Mouse (Mus musculus) CH12.LX (cell line): ENCODE measurements around the gene Dnaaf1. TPM values are rescaled to one million over a fixed set of nuclear protein-coding genes. Genes with fewer than 3 reads are reported as not detected.

Source experiments
- DNase-seq: peaks from one replicate; pipeline ENCODE4 v3.0.0-alpha.2; 2013; ENCODE audit errors: extremely low read depth
- H3K27ac ChIP-seq: 2 replicates; pipeline ENCODE4 v1.5.1; 2012; ENCODE audit warnings: low read depth, mild to moderate bottlenecking, control low read depth, moderate library complexity; ENCODE audit not compliant: insufficient read depth
- H3K27me3 ChIP-seq: replicated peaks from 2 replicates; pipeline ENCODE3; 2012; ENCODE audit warnings: inconsistent platforms
- H3K36me3 ChIP-seq, 2 experiments: replicated peaks in 1 of 2; 2 replicates each; pipeline versions ENCODE3 to v1.6.1; 2012; ENCODE audit warnings: inconsistent platforms in 1 of 2, low read length in 1 of 2, mild to moderate bottlenecking in 1 of 2, mixed read lengths in 1 of 2, moderate library complexity in 1 of 2; ENCODE audit not compliant: control insufficient read depth in 1 of 2, insufficient read depth in 1 of 2
- H3K4me1 ChIP-seq, 2 experiments: 2 replicates each; pipeline ENCODE4 v1.6.1; 2012; ENCODE audit warnings: inconsistent platforms in 1 of 2, moderate library complexity in 1 of 2; ENCODE audit not compliant: insufficient read depth in 2 of 2, control insufficient read depth in 1 of 2
- H3K4me2 ChIP-seq: 2 replicates; pipeline ENCODE4 v1.6.1; 2012; ENCODE audit warnings: low read depth, mild to moderate bottlenecking, control low read depth; ENCODE audit not compliant: poor library complexity, insufficient read depth, severe bottlenecking
- H3K4me3 ChIP-seq, 3 experiments: fragments of 150-350 bp in 1 of 3; sonication (generic) in 1 of 3; replicated peaks in 1 of 3; 2 replicates each; pipeline versions ENCODE3 to v1.5.1; 2011 to 2012; ENCODE audit warnings: low read depth in 2 of 3, low read length in 2 of 3, mild to moderate bottlenecking in 2 of 3, moderate library complexity in 2 of 3, control low read depth in 1 of 3, improper control_type of control experiment in 1 of 3, inconsistent platforms in 1 of 3, mixed read lengths in 1 of 3; ENCODE audit not compliant: poor library complexity in 1 of 3
- H3K79me2 ChIP-seq: replicated peaks from 2 replicates; pipeline ENCODE4 v1.6.1; 2012; ENCODE audit warnings: mild to moderate bottlenecking, moderate library complexity; ENCODE audit not compliant: control insufficient read depth, poor library complexity, insufficient read depth, severe bottlenecking; ENCODE audit errors: extremely low read depth
- H3K9ac ChIP-seq: 2 replicates; pipeline ENCODE4 v1.6.1; 2012; ENCODE audit warnings: low read depth, mild to moderate bottlenecking, control low read depth, moderate library complexity; ENCODE audit not compliant: insufficient read depth
- H3K9me3 ChIP-seq: replicated peaks from 2 replicates; pipeline ENCODE3; 2012; ENCODE audit warnings: low read length, inconsistent platforms, mixed read lengths
- BHLHE40 ChIP-seq: IDR thresholded peaks from 2 replicates; pipeline ENCODE4 v1.6.1; 2011; ENCODE audit warnings: mild to moderate bottlenecking, low read depth, low read length, improper control_type of control experiment
- CHD1 ChIP-seq: IDR thresholded peaks from 2 replicates; pipeline ENCODE4 v1.6.1; 2012; ENCODE audit warnings: low read depth, low read length, improper control_type of control experiment, inconsistent platforms
- CHD2 ChIP-seq: IDR thresholded peaks from 2 replicates; pipeline ENCODE4 v1.6.1; 2011; ENCODE audit warnings: low read length, improper control_type of control experiment
- CTCF ChIP-seq, 2 experiments: IDR thresholded peaks in 1 of 2; conservative IDR thresholded peaks in 1 of 2; 2 replicates each; pipeline ENCODE4 v1.5.1; 2011 to 2012; ENCODE audit warnings: low read depth in 2 of 2, low read length in 2 of 2, improper control_type of control experiment in 1 of 2, inconsistent platforms in 1 of 2, mild to moderate bottlenecking in 1 of 2, moderate library complexity in 1 of 2
- E2F4 ChIP-seq: IDR thresholded peaks from 2 replicates; pipeline ENCODE4 v1.6.1; 2011; ENCODE audit warnings: low read depth, low read length, improper control_type of control experiment; ENCODE audit not compliant: insufficient replicate concordance
- EP300 ChIP-seq: IDR thresholded peaks from 2 replicates; pipeline ENCODE4 v1.6.1; 2011; ENCODE audit warnings: low read length, improper control_type of control experiment
- ETS1 ChIP-seq: conservative IDR thresholded peaks from 2 replicates; pipeline ENCODE4 v1.6.1; 2012; ENCODE audit warnings: low read depth, mild to moderate bottlenecking, inconsistent platforms, low read length, improper control_type of control experiment, moderate library complexity
- GABPA ChIP-seq: IDR thresholded peaks from 2 replicates; pipeline ENCODE4 v1.6.1; 2012; ENCODE audit warnings: low read depth, low read length, improper control_type of control experiment, inconsistent platforms; ENCODE audit not compliant: insufficient replicate concordance
- HCFC1 ChIP-seq: IDR thresholded peaks from 2 replicates; pipeline ENCODE4 v1.6.1; 2012; ENCODE audit warnings: low read depth, mild to moderate bottlenecking, inconsistent platforms, low read length, improper control_type of control experiment
- IRF4 ChIP-seq: IDR thresholded peaks from 2 replicates; pipeline ENCODE4 v1.6.1; 2014; ENCODE audit warnings: low read depth, mild to moderate bottlenecking, inconsistent platforms, low read length, improper control_type of control experiment
- JUN ChIP-seq: IDR thresholded peaks from 2 replicates; pipeline ENCODE4 v1.6.1; 2011; ENCODE audit warnings: low read depth, mild to moderate bottlenecking, low read length, improper control_type of control experiment, moderate library complexity; ENCODE audit not compliant: insufficient read depth
- JUND ChIP-seq: conservative IDR thresholded peaks from 2 replicates; pipeline ENCODE4 v1.6.1; 2011; ENCODE audit warnings: low read depth, low read length, improper control_type of control experiment
- MAZ ChIP-seq: IDR thresholded peaks from 2 replicates; pipeline ENCODE4 v1.6.1; 2012; ENCODE audit warnings: low read depth, mild to moderate bottlenecking, inconsistent platforms, low read length, improper control_type of control experiment, moderate library complexity
- MEF2A ChIP-seq: IDR thresholded peaks from 2 replicates; pipeline ENCODE4 v1.6.1; 2014; ENCODE audit warnings: low read depth, mild to moderate bottlenecking, inconsistent platforms, low read length, improper control_type of control experiment, borderline replicate concordance
- MXI1 ChIP-seq: IDR thresholded peaks from 2 replicates; pipeline ENCODE4 v1.6.1; 2011; ENCODE audit warnings: mild to moderate bottlenecking, low read depth, low read length, improper control_type of control experiment
- NELFE ChIP-seq: IDR thresholded peaks from 2 replicates; pipeline ENCODE4 v1.6.1; 2011; ENCODE audit warnings: low read depth, low read length, improper control_type of control experiment
- PAX5 ChIP-seq: IDR thresholded peaks from 2 replicates; pipeline ENCODE4 v1.6.1; 2012; ENCODE audit warnings: low read length, inconsistent platforms, mixed read lengths
- POLR2A ChIP-seq: IDR thresholded peaks from 2 replicates; pipeline ENCODE4 v1.6.1; 2011; ENCODE audit warnings: low read depth, mild to moderate bottlenecking, improper control_type of control experiment, low read length
- SIN3A ChIP-seq: IDR thresholded peaks from 2 replicates; pipeline ENCODE4 v1.6.1; 2012; ENCODE audit warnings: low read length, improper control_type of control experiment, inconsistent platforms
- SMC3 ChIP-seq: IDR thresholded peaks from 2 replicates; pipeline ENCODE4 v1.6.1; 2011; ENCODE audit warnings: low read depth, low read length, improper control_type of control experiment
- TBP ChIP-seq: conservative IDR thresholded peaks from 2 replicates; pipeline ENCODE4 v1.6.1; 2011; ENCODE audit warnings: low read depth, low read length, improper control_type of control experiment
- TCF12 ChIP-seq: IDR thresholded peaks from 2 replicates; pipeline ENCODE4 v1.6.1; 2014; ENCODE audit warnings: low read depth, mild to moderate bottlenecking, inconsistent platforms, low read length, improper control_type of control experiment
- UBTF ChIP-seq: IDR thresholded peaks from 2 replicates; pipeline ENCODE4 v1.6.1; 2012; ENCODE audit warnings: low read depth, mild to moderate bottlenecking, inconsistent platforms, low read length, improper control_type of control experiment, moderate library complexity
- USF1 ChIP-seq: IDR thresholded peaks from 2 replicates; pipeline ENCODE4 v1.6.1; 2014; ENCODE audit warnings: low read depth, mild to moderate bottlenecking, inconsistent platforms, low read length, improper control_type of control experiment
- USF2 ChIP-seq: conservative IDR thresholded peaks from 2 replicates; pipeline ENCODE4 v1.6.1; 2011; ENCODE audit warnings: low read depth, low read length, improper control_type of control experiment
- ZC3H11A ChIP-seq: IDR thresholded peaks from 2 replicates; pipeline ENCODE4 v1.6.1; 2012; ENCODE audit warnings: low read depth, mild to moderate bottlenecking, inconsistent platforms, low read length, improper control_type of control experiment
- ZKSCAN1 ChIP-seq: IDR thresholded peaks from 2 replicates; pipeline ENCODE4 v1.6.1; 2012; ENCODE audit warnings: low read depth, inconsistent platforms, low read length, improper control_type of control experiment, borderline replicate concordance
- ZMIZ1 ChIP-seq: IDR thresholded peaks from 2 replicates; pipeline ENCODE4 v1.6.1; 2012; ENCODE audit warnings: low read depth, mild to moderate bottlenecking, inconsistent platforms, low read length, improper control_type of control experiment
- ZNF384 ChIP-seq: IDR thresholded peaks from 2 replicates; pipeline ENCODE4 v1.6.1; 2012; ENCODE audit warnings: low read depth, low read length, improper control_type of control experiment, inconsistent platforms
- dilution Hi-C: fragments of 300-500 bp; cut with MboI; formaldehyde crosslinking; loops from 2 replicates; pipeline ENCODE4 v1.14.3; 2020; ENCODE audit warnings: low sequenced_read_pairs; ENCODE audit not compliant: extremely low pct_unique_long_range_greater_than_20kb, extremely low pct_ligation_motif_present
- in situ Hi-C: fragments of 300-500 bp; cut with MboI; formaldehyde crosslinking; loops from 3 replicates; pipeline ENCODE4 v1.14.3; 2019; ENCODE audit warnings: low sequenced_read_pairs, low pct_ligation_motif_present, low pct_unique_long_range_greater_than_20kb, mixed read lengths
- polyA plus RNA-seq: library from polyadenylated mRNA; unstranded; fragments of >175 nt; gene quantifications from 2 replicates; pipeline ENCODE4 v1.2.1, GENCODE M21; 2012; ENCODE audit warnings: low read depth; ENCODE audit not compliant: insufficient read length
- total RNA-seq, 2 experiments: library from RNA; depleted of rRNA; stranded (reverse); fragments of 300-350 nt in 1 of 2; fragments of >200 nt in 1 of 2; gene quantifications; 2 replicates each; pipeline ENCODE4 v1.2.3; 2012 to 2014

Gene Dnaaf1
- total and polyA plus RNA-seq, 3 experiments: 0.25 TPM; not detected in 2

GRCm38 (mm10) chr8:119616358-119616757 is 41.3 kb downstream of the Dnaaf1 start:
- Histone ChIP-seq H3K79me2 (no peaks in the 10 kb centered on the region), H3K9me3 (peaks cover 5% of the 10 kb centered on the region), H3K27me3 (peaks cover 80% of the 10 kb centered on the region), H3K36me3 (no peaks in the 10 kb centered on the region), H3K4me1 (peaks cover 13% of the 10 kb centered on the region in 2 experiments), H3K27ac (no peak overlapping the region), H3K4me2 (peak overlapping the region; percentile 21; the same call in 1 of the 2 replicates), H3K9ac (no peak overlapping the region), H3K4me3 (no peak overlapping the region)
- no peak for TF ChIP-seq UBTF
- no peak for TF ChIP-seq POLR2A
- TF ChIP-seq USF2: no peak
- TF ChIP-seq ZMIZ1: no peak
- no peak for TF ChIP-seq BHLHE40
- no peak for TF ChIP-seq E2F4
- no peak for TF ChIP-seq ETS1
- TF ChIP-seq ZKSCAN1: no peak
- TF ChIP-seq ZC3H11A: no peak
- no peak for TF ChIP-seq USF1
- no peak for TF ChIP-seq SMC3
- no peak for TF ChIP-seq MAZ
- TF ChIP-seq EP300: no peak
- TF ChIP-seq TBP: no peak
- TF ChIP-seq NELFE: no peak
- TF ChIP-seq IRF4: no peak
- dilution Hi-C loops: no loop called here
- in situ Hi-C loops: loop anchor here (5.0 kb wide), 1 partner anchor 179 kb away; no protein-coding TSS in a partner anchor
- no peak for DNase-seq

DNA sequence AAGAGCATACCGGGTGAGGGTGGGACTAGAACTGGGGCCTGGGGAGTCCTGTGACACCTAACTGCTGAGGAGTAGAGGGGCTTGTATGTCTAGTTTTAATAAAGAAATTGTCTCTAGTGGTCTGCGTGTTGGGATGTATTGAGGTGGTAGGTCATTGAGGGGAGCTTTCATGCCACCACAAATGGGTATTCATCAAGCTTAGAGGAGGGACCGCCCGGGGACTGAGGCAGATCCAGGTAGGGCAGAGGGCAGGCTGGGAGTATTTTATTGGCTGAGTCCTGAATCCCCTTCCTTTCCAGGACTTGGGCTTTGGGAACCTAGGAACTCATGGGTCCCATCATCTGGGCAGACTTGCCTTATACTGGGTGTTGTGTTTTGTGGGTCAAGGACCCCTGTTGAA is 41.8 kb downstream of the Dnaaf1 start:
- H3K27me3 ChIP-seq: peaks cover 83% of the 10 kb centered on the region
- no peaks in the 10 kb centered on the region for H3K36me3 ChIP-seq
- dilution Hi-C loops: no loop called here
- in situ Hi-C loops: loop anchor here (5.0 kb wide), 1 partner anchor 180 kb away; no protein-coding TSS in a partner anchor
- no peak for TF ChIP-seq MEF2A
- TF ChIP-seq GABPA: no peak
- TF ChIP-seq SIN3A: no peak
- TF ChIP-seq E2F4: no peak
- no peak for TF ChIP-seq TCF12
- TF ChIP-seq JUN: no peak
- TF ChIP-seq ETS1: no peak
- TF ChIP-seq CHD2: no peak
- no peak for TF ChIP-seq PAX5
- no peak for TF ChIP-seq CHD1
- TF ChIP-seq HCFC1: no peak
- TF ChIP-seq CTCF (conservative IDR thresholded peaks at IDR 0.05 in 1 of 2, IDR thresholded peaks at IDR 0.05 in 1 of 2; ENCODE audit: low read depth in 2 of 2, low read length in 2 of 2): no peak
- TF ChIP-seq MXI1: no peak
- TF ChIP-seq POLR2A: no peak
- no peak for TF ChIP-seq ZNF384
- no peak for TF ChIP-seq MAZ
- TF ChIP-seq JUND: no peak
- no peak for TF ChIP-seq ZC3H11A
- TF ChIP-seq ZMIZ1: no peak
- TF ChIP-seq ZKSCAN1: no peak
- H3K4me2 ChIP-seq: no peak overlapping the region
- H3K4me1 ChIP-seq: peaks cover 13% of the 10 kb centered on the region in 2 experiments
- no peaks in the 10 kb centered on the region for H3K79me2 ChIP-seq
- no peak overlapping the region for H3K4me3 ChIP-seq
- peaks cover 5% of the 10 kb centered on the region for H3K9me3 ChIP-seq
- H3K27ac ChIP-seq: no peak overlapping the region
- no peak overlapping the region for H3K9ac ChIP-seq
- no peak for DNase-seq
